Mouse (Mus musculus) colon, adult 2 months (tissue): ENCODE measurements around the gene Ihh. TPM values are rescaled to one million over a fixed set of nuclear protein-coding genes. Genes with fewer than 3 reads are reported as not detected.

Experiments used
- polyA plus RNA-seq: library from polyadenylated mRNA; depleted of rRNA; stranded (reverse); fragments of >200 nt; gene quantifications from 2 replicates; pipeline ENCODE4 v1.2.3, GENCODE M21; 2012; rRNA removed

Gene Ihh
- 186 and 200 TPM in 2 replicates for polyA plus RNA-seq

DNA sequence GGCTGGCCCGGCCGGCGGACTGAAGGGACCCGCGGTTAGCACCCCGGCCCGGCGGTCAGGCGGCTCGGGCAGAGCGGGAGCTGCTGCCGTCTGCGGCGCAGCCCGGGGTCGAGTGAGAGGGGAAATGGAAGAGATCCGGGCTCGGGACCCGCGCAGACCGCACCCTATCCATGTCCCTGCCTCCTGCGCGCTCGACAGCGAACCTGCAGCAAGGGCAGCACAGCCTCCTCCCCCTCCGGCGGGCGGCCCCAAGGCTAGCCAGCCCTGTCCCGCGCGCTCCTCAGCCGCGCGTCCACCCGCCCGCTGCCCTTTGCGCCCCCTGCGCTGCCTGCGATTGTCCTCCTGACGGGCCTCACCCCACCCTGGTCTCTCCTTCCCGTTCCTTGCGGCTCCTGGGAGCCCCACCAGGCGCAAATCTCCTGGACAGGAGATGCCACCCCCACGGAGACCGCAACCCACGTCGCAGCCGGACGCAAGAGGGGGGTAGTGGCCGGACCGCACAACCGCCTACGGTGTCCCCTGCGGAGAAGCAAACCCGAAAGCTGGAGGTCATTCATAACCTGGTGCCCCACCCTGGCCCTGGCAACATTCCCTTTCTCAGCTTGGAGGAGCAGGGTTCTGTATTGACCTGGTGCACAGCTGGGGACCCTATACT, at the start of gene Ihh:
Ihh (minus strand) TSS at position 117 of the 655 bp plus-strand sequence.

DNA sequence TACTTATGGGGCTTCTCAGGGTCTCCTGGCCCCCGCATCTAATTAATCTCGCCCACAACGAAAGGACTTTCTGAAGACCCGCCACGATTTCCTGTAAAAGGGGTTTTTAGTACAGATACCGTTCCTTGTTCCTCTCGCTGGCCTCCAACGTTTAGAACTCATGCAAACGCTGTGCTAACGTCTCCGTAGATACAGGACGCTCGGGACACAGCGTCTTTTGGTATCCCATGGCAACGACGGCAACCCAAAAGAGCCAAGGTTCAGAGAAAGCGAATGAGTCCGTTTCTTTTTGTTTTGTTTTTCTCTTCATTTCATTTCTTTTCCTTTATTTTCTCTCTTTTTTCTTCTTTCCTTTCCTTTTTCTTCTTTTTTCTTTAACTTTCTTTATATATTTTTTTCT, 16.1 kb downstream of the Ihh start, which contains the start of gene Cfap65:
Cfap65 (minus strand) TSS at position 198 of the 400 bp plus-strand sequence.

Other genes starting within 250 kb of the Ihh start
- gene Cyp27a1, start 238.1 kb downstream of the Ihh start, polyA plus RNA-seq = 18.0 and 21.2 TPM in 2 replicates
- gene Prkag3, start 202.5 kb downstream of the Ihh start, polyA plus RNA-seq = 0.24 and 0.26 TPM in 2 replicates
- gene Wnt6, start 179.8 kb downstream of the Ihh start, polyA plus RNA-seq = 4.8 and 5.1 TPM in 2 replicates
- 0.10 and 0.15 TPM in 2 replicates for gene Wnt10a, start 160.2 kb downstream of the Ihh start, polyA plus RNA-seq
- 2.8 and 3.3 TPM in 2 replicates for gene Cdk5r2, start 96.7 kb downstream of the Ihh start, polyA plus RNA-seq
- 1.4 and 3.8 TPM in 2 replicates for gene Fev, start 66.3 kb downstream of the Ihh start, polyA plus RNA-seq
- 1.5 and 1.9 TPM in 2 replicates for gene Cryba2, start 58.5 kb downstream of the Ihh start, polyA plus RNA-seq
- gene Cfap65, start 16.1 kb downstream of the Ihh start, polyA plus RNA-seq = 0.10 and 0.15 TPM in 2 replicates
- 1.5 and 3.2 TPM in 2 replicates for gene Nhej1, start 173.5 kb upstream of the Ihh start, polyA plus RNA-seq
- gene Slc23a3, start 182.2 kb upstream of the Ihh start, polyA plus RNA-seq = 3.2 and 4.2 TPM in 2 replicates
- gene Cnppd1, start 191.0 kb upstream of the Ihh start, polyA plus RNA-seq = 76.1 and 79.1 TPM in 2 replicates
- 112 and 187 TPM in 2 replicates for gene Retreg2, start 191.1 kb upstream of the Ihh start, polyA plus RNA-seq
- 87.5 and 101 TPM in 2 replicates for gene Zfand2b, start 217.0 kb upstream of the Ihh start, polyA plus RNA-seq
- 52.0 and 58.9 TPM in 2 replicates for gene Abcb6, start 228.7 kb upstream of the Ihh start, polyA plus RNA-seq
- gene Ankzf1, start 240.5 kb upstream of the Ihh start, polyA plus RNA-seq = 18.2 and 19.4 TPM in 2 replicates
- gene Atg9a, start 240.5 kb upstream of the Ihh start, polyA plus RNA-seq = 91.9 and 103 TPM in 2 replicates